Comparison of ENCODE assay signal across 24 mouse cellular contexts in the genomic region with DNA sequence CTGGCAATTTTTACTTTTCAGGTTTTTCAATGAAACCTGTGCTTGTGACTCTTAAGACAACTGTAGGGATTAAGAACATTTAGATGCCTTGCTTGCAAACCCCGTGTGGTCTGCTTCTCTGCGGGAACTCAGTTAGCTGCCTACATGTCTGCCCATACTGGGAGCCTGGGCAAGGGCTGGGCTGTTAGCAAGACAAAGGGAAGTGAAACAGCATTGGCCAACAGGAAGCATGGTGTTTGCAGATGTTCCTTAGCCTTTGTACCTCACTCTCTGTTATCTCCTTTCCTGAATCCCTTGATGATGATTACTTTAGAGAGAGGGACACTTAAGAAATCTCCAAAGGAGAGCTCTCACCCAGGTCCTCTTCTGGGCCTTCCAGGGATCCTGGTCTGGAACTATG. TPM values are rescaled to one million over a fixed set of nuclear protein-coding genes. Genes with fewer than 3 reads are reported as not detected.
"Had no signal": no experiment of that assay in that cellular context is flagged by ENCODE, and none has a peak within 500 bp of the region (broad histone marks: within the 10 kb centered on the region; RNA-seq: fewer than 3 reads in every experiment).

No protein-coding gene starts in this region.

- ATAC-seq: liver, postnatal 0 days; lung, postnatal 0 days; midbrain, embryonic 13.5 days; midbrain, embryonic 15.5 days had no signal

- H3K4me3 ChIP-seq: liver, embryonic 15.5 days; lung, embryonic 15.5 days; megakaryocyte, embryonic 14.5 days; midbrain, embryonic 13.5 days; midbrain, embryonic 15.5 days; neural tube, embryonic 12.5 days had no signal

- DNase-seq: liver, postnatal 0 days; lung, adult 2 months; right cerebral cortex, adult 18-20 months; right cerebral cortex, postnatal 25 days; right cerebral cortex, postnatal 4 days; spleen, adult 18-20 months; thymus, adult 18-20 months; thymus, postnatal 14 days; thymus, postnatal 36 days had no signal

- H3K4me1 ChIP-seq: liver, embryonic 15.5 days; lung, embryonic 15.5 days; megakaryocyte, embryonic 14.5 days; midbrain, embryonic 13.5 days; midbrain, embryonic 15.5 days; neural tube, embryonic 12.5 days had no signal

- H3K36me3 ChIP-seq: liver, embryonic 15.5 days; lung, embryonic 15.5 days; midbrain, embryonic 13.5 days; midbrain, embryonic 15.5 days; neural tube, embryonic 12.5 days had no signal

- H3K4me2 ChIP-seq: liver, embryonic 15.5 days; lung, embryonic 15.5 days; midbrain, embryonic 11.5 days; midbrain, embryonic 13.5 days; midbrain, embryonic 15.5 days; neural tube, embryonic 12.5 days had no signal

- H3K27me3 ChIP-seq: liver, embryonic 15.5 days; lung, embryonic 15.5 days; midbrain, embryonic 13.5 days; midbrain, embryonic 15.5 days; neural tube, embryonic 12.5 days had no signal

- H3K27ac ChIP-seq: liver, embryonic 15.5 days; lung, embryonic 15.5 days; macrophage; midbrain, embryonic 13.5 days; midbrain, embryonic 15.5 days; neural tube, embryonic 12.5 days had no signal

- H3K9ac ChIP-seq: liver, embryonic 15.5 days; liver, postnatal 0 days; lung, embryonic 15.5 days; midbrain, embryonic 13.5 days; midbrain, embryonic 15.5 days; neural tube, embryonic 12.5 days had no signal

- H3K9me3 ChIP-seq: liver, embryonic 15.5 days; lung, embryonic 15.5 days; megakaryocyte, embryonic 14.5 days; midbrain, embryonic 13.5 days; midbrain, embryonic 15.5 days; neural tube, embryonic 12.5 days had no signal

RNA-seq across cellular contexts. Expression of a gene that starts 38.8 kb away (rescaled TPM):
- total RNA-seq: midbrain, postnatal 0 days; monocyte, adult 5-6 weeks; neutrophil, adult 5-6 weeks had no signal
- polyA plus RNA-seq: liver, embryonic 15.5 days; liver, postnatal 0 days; lung, adult 2 months; lung, embryonic 15.5 days; lung, postnatal 0 days; macrophage; midbrain, embryonic 11.5 days; midbrain, embryonic 13.5 days; midbrain, embryonic 15.5 days; neural tube, embryonic 12.5 days; neural tube, embryonic 14.5 days; small intestine, adult 2 months; thymus, postnatal 0 days had no signal
